Mouse (Mus musculus) CH12.LX (cell line): ENCODE measurements around the gene Gstt4.

Experiments
- CTCF ChIP-seq, 2 experiments: IDR thresholded peaks in 1 of 2; conservative IDR thresholded peaks in 1 of 2; 2 replicates each; pipeline ENCODE4 v1.5.1; 2011 to 2012; ENCODE audit warnings: low read depth in 2 of 2, low read length in 2 of 2, improper control_type of control experiment in 1 of 2, inconsistent platforms in 1 of 2, mild to moderate bottlenecking in 1 of 2, moderate library complexity in 1 of 2
- ELF1 ChIP-seq: IDR thresholded peaks from 2 replicates; pipeline ENCODE4 v1.6.1; 2014; ENCODE audit warnings: low read depth, mild to moderate bottlenecking, inconsistent platforms, low read length, improper control_type of control experiment
- ETS1 ChIP-seq: conservative IDR thresholded peaks from 2 replicates; pipeline ENCODE4 v1.6.1; 2012; ENCODE audit warnings: low read depth, mild to moderate bottlenecking, inconsistent platforms, low read length, improper control_type of control experiment, moderate library complexity
- MAFK ChIP-seq: IDR thresholded peaks from 2 replicates; pipeline ENCODE4 v1.6.1; 2011; ENCODE audit warnings: low read length, improper control_type of control experiment; ENCODE audit not compliant: insufficient replicate concordance
- MEF2A ChIP-seq: IDR thresholded peaks from 2 replicates; pipeline ENCODE4 v1.6.1; 2014; ENCODE audit warnings: low read depth, mild to moderate bottlenecking, inconsistent platforms, low read length, improper control_type of control experiment, borderline replicate concordance
- NRF1 ChIP-seq: IDR thresholded peaks from 2 replicates; pipeline ENCODE4 v1.6.1; 2014; ENCODE audit warnings: low read depth, mild to moderate bottlenecking, inconsistent platforms, low read length, improper control_type of control experiment, moderate library complexity
- POLR2A ChIP-seq: IDR thresholded peaks from 2 replicates; pipeline ENCODE4 v1.6.1; 2011; ENCODE audit warnings: low read depth, mild to moderate bottlenecking, improper control_type of control experiment, low read length
- RAD21 ChIP-seq: IDR thresholded peaks from 2 replicates; pipeline ENCODE4 v1.6.1; 2011; ENCODE audit warnings: low read depth, mild to moderate bottlenecking, low read length, improper control_type of control experiment, moderate library complexity
- SIN3A ChIP-seq: IDR thresholded peaks from 2 replicates; pipeline ENCODE4 v1.6.1; 2012; ENCODE audit warnings: low read length, improper control_type of control experiment, inconsistent platforms
- TCF12 ChIP-seq: IDR thresholded peaks from 2 replicates; pipeline ENCODE4 v1.6.1; 2014; ENCODE audit warnings: low read depth, mild to moderate bottlenecking, inconsistent platforms, low read length, improper control_type of control experiment
- USF1 ChIP-seq: IDR thresholded peaks from 2 replicates; pipeline ENCODE4 v1.6.1; 2014; ENCODE audit warnings: low read depth, mild to moderate bottlenecking, inconsistent platforms, low read length, improper control_type of control experiment

DNA sequence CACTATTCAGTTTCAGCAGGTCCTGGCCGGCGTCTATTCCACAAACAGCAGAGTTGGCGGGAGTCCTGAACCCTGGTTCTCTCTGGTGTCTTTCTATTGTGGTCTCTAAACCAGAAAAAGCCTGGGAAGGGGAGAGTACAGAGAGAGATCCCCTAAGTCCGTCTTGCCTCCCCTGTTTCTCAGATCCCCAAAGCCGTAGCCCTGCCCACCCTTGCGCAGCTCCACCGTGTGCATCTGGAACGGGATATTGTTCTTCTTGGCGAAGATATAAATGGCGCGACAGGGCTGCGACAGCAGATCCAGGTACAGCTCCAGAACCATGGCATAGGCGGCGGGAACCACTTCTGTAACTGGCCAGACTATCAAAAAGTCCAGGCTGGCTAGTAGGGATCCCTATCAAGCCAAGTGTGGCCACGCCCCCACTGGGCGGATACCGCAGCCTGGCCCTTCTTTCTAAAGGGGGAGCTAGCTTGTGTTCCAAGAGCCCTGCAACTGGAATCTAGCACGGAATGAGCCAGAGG, 24.1 kb downstream of the Gstt4 start, which contains the start of gene Gstt1:
- TF ChIP-seq USF1, result no peak
- TF ChIP-seq POLR2A, result peak; percentile 33; the same call in 1 of the 2 replicates
- TF ChIP-seq CTCF (conservative IDR thresholded peaks at IDR 0.05 in 1 of 2, IDR thresholded peaks at IDR 0.05 in 1 of 2; ENCODE audit: low read depth in 2 of 2, low read length in 2 of 2), result no peak
- TF ChIP-seq RAD21, result no peak
- TF ChIP-seq ETS1, result no peak
- TF ChIP-seq SIN3A, result no peak
- TF ChIP-seq NRF1, result no peak
- no peak for TF ChIP-seq MEF2A
- no peak for TF ChIP-seq ELF1
- TF ChIP-seq TCF12, result no peak
- TF ChIP-seq MAFK, result no peak
